Mouse (Mus musculus) MEL (cell line): ENCODE measurements around the gene Tdrd6. TPM values are rescaled to one million over a fixed set of nuclear protein-coding genes. Genes with fewer than 3 reads are reported as not detected.

Source experiments
- DNase-seq: peaks from one replicate; pipeline ENCODE4 v3.0.0; 2011; ENCODE audit warnings: low read depth, low spot score
- H3K27ac ChIP-seq: 2 replicates; pipeline ENCODE4 v1.5.1; 2012; ENCODE audit warnings: low read depth, mild to moderate bottlenecking, control low read depth, low read length, moderate library complexity; ENCODE audit not compliant: control insufficient read depth
- H3K27me3 ChIP-seq, 2 experiments: fragments of 150-350 bp in 1 of 2; sonication (generic) in 1 of 2; 2 replicates each; pipeline ENCODE4 v1.6.1; 2012; ENCODE audit warnings: low read length in 2 of 2, mild to moderate bottlenecking in 2 of 2, improper control_type of control experiment in 1 of 2, moderate library complexity in 1 of 2; ENCODE audit not compliant: insufficient read depth in 2 of 2, control insufficient read depth in 1 of 2
- H3K36me3 ChIP-seq, 2 experiments: 2 replicates each; pipeline ENCODE4 v1.6.1; 2012 to 2014; ENCODE audit warnings: low read length in 2 of 2, improper control_type of control experiment in 1 of 2, inconsistent platforms in 1 of 2, mild to moderate bottlenecking in 1 of 2; ENCODE audit not compliant: insufficient read depth in 2 of 2, control insufficient read depth in 1 of 2
- H3K4me1 ChIP-seq, 2 experiments: fragments of 150-350 bp in 1 of 2; sonication (generic) in 1 of 2; 2 replicates each; pipeline ENCODE4 v1.6.1; 2012; ENCODE audit warnings: low read length in 2 of 2, improper control_type of control experiment in 1 of 2, mild to moderate bottlenecking in 1 of 2; ENCODE audit not compliant: insufficient read depth in 2 of 2, control insufficient read depth in 1 of 2
- H3K4me3 ChIP-seq, 2 experiments: fragments of 150-350 bp in 1 of 2; sonication (generic) in 1 of 2; 2 replicates each; pipeline ENCODE4 v1.5.1; 2012; ENCODE audit warnings: low read depth in 2 of 2, low read length in 2 of 2, mild to moderate bottlenecking in 2 of 2, moderate library complexity in 2 of 2, control low read depth in 1 of 2, improper control_type of control experiment in 1 of 2; ENCODE audit not compliant: control insufficient read depth in 1 of 2, insufficient read depth in 1 of 2
- H3K79me2 ChIP-seq: 2 replicates; pipeline ENCODE4 v1.6.1; 2012; ENCODE audit warnings: mild to moderate bottlenecking, low read length, moderate library complexity; ENCODE audit not compliant: control insufficient read depth, poor library complexity, insufficient read depth
- H3K9ac ChIP-seq: 2 replicates; pipeline ENCODE4 v1.6.1; 2012; ENCODE audit warnings: low read depth, mild to moderate bottlenecking, control low read depth, low read length, moderate library complexity; ENCODE audit not compliant: control insufficient read depth, poor library complexity, severe bottlenecking
- H3K9me3 ChIP-seq: fragments of 150-350 bp; sonication (generic); replicated peaks from 2 replicates; pipeline ENCODE4 v1.6.1; 2012; ENCODE audit warnings: mild to moderate bottlenecking, low read length, improper control_type of control experiment, moderate library complexity; ENCODE audit not compliant: insufficient read depth
- BHLHE40 ChIP-seq: IDR thresholded peaks from 2 replicates; pipeline ENCODE4 v1.6.1; 2012; ENCODE audit warnings: low read depth, mild to moderate bottlenecking, inconsistent platforms, low read length, improper control_type of control experiment, borderline replicate concordance
- CHD1 ChIP-seq: IDR thresholded peaks from 2 replicates; pipeline ENCODE4 v1.6.1; 2012; ENCODE audit warnings: low read depth, mild to moderate bottlenecking, inconsistent platforms, low read length, improper control_type of control experiment
- CHD2 ChIP-seq: IDR thresholded peaks from 2 replicates; pipeline ENCODE4 v1.6.1; 2011; ENCODE audit warnings: low read length, improper control_type of control experiment
- ELF1 ChIP-seq: IDR thresholded peaks from 2 replicates; pipeline ENCODE4 v1.6.1; 2014; ENCODE audit warnings: low read depth, mild to moderate bottlenecking, inconsistent platforms, low read length, improper control_type of control experiment, moderate library complexity
- EP300 ChIP-seq, 2 experiments: IDR thresholded peaks; 2 replicates each; pipeline ENCODE4 v1.6.1; 2011; ENCODE audit warnings: improper control_type of control experiment in 2 of 2, low read length in 2 of 2, low read depth in 1 of 2, mild to moderate bottlenecking in 1 of 2
- GABPA ChIP-seq: IDR thresholded peaks from 2 replicates; pipeline ENCODE4 v1.6.1; 2012; ENCODE audit warnings: low read depth, mild to moderate bottlenecking, inconsistent platforms, low read length, improper control_type of control experiment, moderate library complexity
- HCFC1 ChIP-seq: IDR thresholded peaks from 2 replicates; pipeline ENCODE4 v1.6.1; 2012; ENCODE audit warnings: low read depth, mild to moderate bottlenecking, inconsistent platforms, low read length, improper control_type of control experiment, moderate library complexity
- JUND ChIP-seq: IDR thresholded peaks from 2 replicates; pipeline ENCODE4 v1.6.1; 2011; ENCODE audit warnings: low read depth, mild to moderate bottlenecking, improper control_type of control experiment, low read length
- MEF2A ChIP-seq: IDR thresholded peaks from 2 replicates; pipeline ENCODE4 v1.6.1; 2014; ENCODE audit warnings: low read depth, mild to moderate bottlenecking, inconsistent platforms, low read length, improper control_type of control experiment; ENCODE audit not compliant: poor library complexity, insufficient replicate concordance, severe bottlenecking; ENCODE audit errors: extremely low read depth
- MYB ChIP-seq: IDR thresholded peaks from 2 replicates; pipeline ENCODE4 v1.6.1; 2011; ENCODE audit warnings: mild to moderate bottlenecking, low read depth, low read length, improper control_type of control experiment
- MYC ChIP-seq: IDR thresholded peaks from 2 replicates; pipeline ENCODE4 v1.6.1; 2011; ENCODE audit warnings: low read depth, mild to moderate bottlenecking, low read length, improper control_type of control experiment, moderate library complexity
- NELFE ChIP-seq: IDR thresholded peaks from 2 replicates; pipeline ENCODE4 v1.6.1; 2011; ENCODE audit warnings: low read depth, low read length, improper control_type of control experiment
- NRF1 ChIP-seq: IDR thresholded peaks from 2 replicates; pipeline ENCODE4 v1.6.1; 2014; ENCODE audit warnings: low read depth, mild to moderate bottlenecking, inconsistent platforms, low read length, improper control_type of control experiment, moderate library complexity; ENCODE audit not compliant: poor library complexity, insufficient read depth, severe bottlenecking
- POLR2A ChIP-seq, 2 experiments: IDR thresholded peaks; 2 replicates each; pipeline ENCODE4 v1.6.1; 2011 to 2012; ENCODE audit warnings: low read length in 2 of 2, mild to moderate bottlenecking in 2 of 2, control low read depth in 1 of 2, improper control_type of control experiment in 1 of 2, low read depth in 1 of 2, moderate library complexity in 1 of 2; ENCODE audit not compliant: control insufficient read depth in 1 of 2, insufficient read depth in 1 of 2, poor library complexity in 1 of 2
- POLR2AphosphoS5 ChIP-seq: IDR thresholded peaks from 2 replicates; pipeline ENCODE4 v1.6.1; 2012; ENCODE audit warnings: low read depth, borderline replicate concordance, mild to moderate bottlenecking, inconsistent platforms, low read length, moderate library complexity, mixed read lengths
- SIN3A ChIP-seq: IDR thresholded peaks from 2 replicates; pipeline ENCODE4 v1.6.1; 2012; ENCODE audit warnings: low read length, improper control_type of control experiment, inconsistent platforms
- TAL1 ChIP-seq: IDR thresholded peaks from 2 replicates; pipeline ENCODE4 v1.6.1; 2012; ENCODE audit warnings: mild to moderate bottlenecking, inconsistent platforms, low read length, moderate library complexity, mixed read lengths
- TBP ChIP-seq: IDR thresholded peaks from 2 replicates; pipeline ENCODE4 v1.8.0; 2011; ENCODE audit warnings: low read depth, low read length, improper control_type of control experiment
- TCF12 ChIP-seq: IDR thresholded peaks from 2 replicates; pipeline ENCODE4 v1.6.1; 2014; ENCODE audit warnings: low read depth, mild to moderate bottlenecking, inconsistent platforms, low read length, improper control_type of control experiment, moderate library complexity
- USF2 ChIP-seq, 2 experiments: IDR thresholded peaks; 2 replicates each; pipeline ENCODE4 v1.6.1; 2011 to 2012; ENCODE audit warnings: improper control_type of control experiment in 2 of 2, low read length in 2 of 2, borderline replicate concordance in 1 of 2, inconsistent platforms in 1 of 2, low read depth in 1 of 2, mild to moderate bottlenecking in 1 of 2; ENCODE audit not compliant: insufficient read depth in 1 of 2
- ZC3H11A ChIP-seq: IDR thresholded peaks from 2 replicates; pipeline ENCODE4 v1.6.1; 2012; ENCODE audit warnings: low read depth, mild to moderate bottlenecking, inconsistent platforms, low read length, improper control_type of control experiment
- polyA plus RNA-seq, 2 experiments: library from polyadenylated mRNA; stranded (reverse) in 1 of 2; unstranded in 1 of 2; fragments of >175 nt in 1 of 2; fragments of >200 nt in 1 of 2; gene quantifications; 2 replicates each; pipeline versions ENCODE4 v1.2.1 to v1.2.4; 2012; ENCODE audit warnings: low replicate concordance in 2 of 2, low read depth in 1 of 2; ENCODE audit not compliant: insufficient read length in 2 of 2, insufficient read depth in 1 of 2, missing spikeins in 1 of 2
- total RNA-seq: library from RNA; depleted of rRNA; stranded (reverse); fragments of 300-350 nt; gene quantifications from 2 replicates; pipeline ENCODE4 v1.2.3, GENCODE M21; 2012

Gene Tdrd6
- total and polyA plus RNA-seq, 3 experiments = not detected

DNA sequence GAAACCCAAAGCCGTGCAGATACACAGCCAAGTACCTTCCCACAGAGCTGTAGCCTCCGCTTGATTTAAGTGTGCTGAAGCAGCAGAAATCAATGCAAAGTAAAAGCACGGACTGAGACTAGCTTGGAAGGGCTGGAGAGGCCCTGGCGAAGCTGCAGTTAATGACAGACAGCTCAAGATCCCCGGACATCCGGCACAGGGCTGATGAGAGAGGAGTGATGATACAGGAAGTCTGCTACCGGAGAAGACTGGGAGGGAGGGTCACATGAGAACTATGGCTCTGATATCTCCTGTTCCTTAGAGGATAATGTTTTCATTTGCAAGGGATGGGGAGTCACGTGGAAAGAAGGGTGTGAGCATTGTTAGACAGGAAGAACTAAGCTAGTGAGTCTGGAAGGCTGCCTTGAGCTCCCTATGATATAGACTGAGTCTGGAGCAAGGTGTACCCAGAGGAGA lies 49.1 kb downstream of the Tdrd6 start:
- H3K36me3 ChIP-seq = no peaks in the 10 kb centered on the region
- H3K4me1 ChIP-seq = no peaks in the 10 kb centered on the region
- DNase-seq = no peak
- TF ChIP-seq POLR2AphosphoS5 (no peak), ELF1 (no peak), POLR2A (IDR thresholded peaks at IDR 0.05; ENCODE audit: control insufficient read depth in 1 of 2, insufficient read depth in 1 of 2, low read depth in 1 of 2, low read length in 2 of 2, poor library complexity in 1 of 2) (no peak), JUND (no peak), BHLHE40 (no peak), CHD1 (no peak), TCF12 (no peak), MYB (no peak)
- no peak overlapping the region for H3K4me3 ChIP-seq
- no peak overlapping the region for H3K27ac ChIP-seq
- no peaks in the 10 kb centered on the region for H3K27me3 ChIP-seq
- no peaks in the 10 kb centered on the region for H3K9me3 ChIP-seq
- no peak overlapping the region for H3K9ac ChIP-seq
- no peaks in the 10 kb centered on the region for H3K79me2 ChIP-seq

DNA sequence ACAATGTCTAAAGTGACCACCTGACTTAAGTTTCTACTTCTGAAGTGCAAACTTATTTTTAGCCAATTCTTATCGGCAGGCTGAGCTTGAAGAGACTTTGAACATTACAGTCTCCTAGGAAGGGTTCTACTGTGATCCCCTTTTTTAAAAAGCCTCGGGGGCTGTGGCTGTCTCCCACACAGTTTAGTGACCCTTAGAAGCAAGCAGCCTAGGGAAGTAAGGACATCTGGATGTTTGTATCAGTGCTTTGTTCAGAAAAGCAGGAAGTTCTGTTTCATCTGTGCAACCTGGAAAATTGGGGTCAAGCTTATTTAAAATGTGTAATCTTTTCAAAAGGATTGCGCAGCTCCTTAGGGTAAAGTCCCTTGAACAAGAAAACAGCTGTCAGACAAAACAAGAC lies 49.6 kb downstream of the Tdrd6 start:
- Histone ChIP-seq H3K27ac (no peak overlapping the region), H3K4me1 (no peaks in the 10 kb centered on the region), H3K4me3 (no peak overlapping the region), H3K36me3 (no peaks in the 10 kb centered on the region), H3K27me3 (no peaks in the 10 kb centered on the region), H3K9me3 (no peaks in the 10 kb centered on the region), H3K79me2 (no peaks in the 10 kb centered on the region), H3K9ac (no peak overlapping the region)
- no peak for DNase-seq
- TF ChIP-seq NRF1 (no peak), USF2 (IDR thresholded peaks at IDR 0.05; ENCODE audit: borderline replicate concordance in 1 of 2, insufficient read depth in 1 of 2, low read depth in 1 of 2, low read length in 2 of 2) (no peak), MYC (no peak), SIN3A (no peak), EP300 (IDR thresholded peaks at IDR 0.05; ENCODE audit: low read depth in 1 of 2, low read length in 2 of 2) (no peak), MEF2A (no peak), TAL1 (no peak), NELFE (no peak), TBP (no peak), GABPA (no peak), HCFC1 (no peak), JUND (no peak), ZC3H11A (no peak), CHD2 (no peak)
